Mouse (Mus musculus) gastrocnemius, adult 8-10 months (tissue): ENCODE data around the gene Csf2ra. TPM values are rescaled to one million over a fixed set of nuclear protein-coding genes. Genes with fewer than 3 reads are reported as not detected.
"Not testable (repeated sequence)": the region's sequence is repeated elsewhere in the genome, so short reads cannot be mapped to it uniquely, and the experiment has no call there.

ENCODE experiments used
- DNase-seq, 2 experiments: peaks; one replicate each; pipeline ENCODE4 v3.0.0; 2022; ENCODE audit warnings: low spot score in 2 of 2
- total RNA-seq, 4 experiments: library from RNA; stranded (reverse); gene quantifications; 2 replicates each; pipeline ENCODE4 v1.2.4; 2022

Csf2ra gene
- 1 to 10 TPM; 1.1 to 2.2 (median 1.4) TPM for total RNA-seq

DNA sequence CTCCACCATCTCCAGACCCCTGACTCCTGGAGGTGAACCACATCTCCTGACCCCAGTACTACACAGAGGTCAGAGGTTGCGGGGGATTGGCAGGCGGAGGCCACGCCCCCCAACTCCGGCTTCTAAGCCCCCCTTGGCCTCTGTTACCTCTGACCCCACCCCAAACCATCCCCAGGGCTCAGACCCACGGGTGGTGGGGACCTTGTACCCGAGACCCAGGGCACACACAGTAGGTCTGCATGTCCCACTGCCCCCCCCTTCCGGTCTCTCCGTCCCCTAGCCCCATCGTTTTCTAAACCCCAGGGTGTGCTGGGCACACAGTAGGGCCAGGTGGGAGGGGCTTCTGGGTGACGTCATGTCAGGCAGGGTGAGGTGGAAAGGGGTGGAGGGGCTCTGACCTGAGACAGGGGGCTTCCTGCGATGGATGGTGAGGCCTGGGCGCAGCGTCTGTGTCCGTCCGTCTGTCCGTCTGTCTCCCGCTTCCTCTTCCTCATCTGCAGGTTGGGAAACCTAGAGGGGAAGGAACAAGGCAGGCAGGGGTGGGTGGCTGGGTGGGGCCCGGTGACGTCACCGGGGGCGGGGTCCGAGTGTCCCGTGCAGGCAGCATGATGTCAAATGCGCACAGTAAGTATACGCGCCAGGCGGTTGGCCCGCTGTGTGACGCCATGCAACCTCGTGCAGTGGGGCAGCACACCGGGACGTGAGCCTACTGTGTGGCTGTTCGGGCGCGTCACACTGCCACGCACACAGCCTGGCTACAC lies at the start of gene Csf2ra:
Gene Csf2ra (minus strand): TSS at position 489 of the 761 bp plus-strand sequence.
- DNase-seq: no peak

DNA sequence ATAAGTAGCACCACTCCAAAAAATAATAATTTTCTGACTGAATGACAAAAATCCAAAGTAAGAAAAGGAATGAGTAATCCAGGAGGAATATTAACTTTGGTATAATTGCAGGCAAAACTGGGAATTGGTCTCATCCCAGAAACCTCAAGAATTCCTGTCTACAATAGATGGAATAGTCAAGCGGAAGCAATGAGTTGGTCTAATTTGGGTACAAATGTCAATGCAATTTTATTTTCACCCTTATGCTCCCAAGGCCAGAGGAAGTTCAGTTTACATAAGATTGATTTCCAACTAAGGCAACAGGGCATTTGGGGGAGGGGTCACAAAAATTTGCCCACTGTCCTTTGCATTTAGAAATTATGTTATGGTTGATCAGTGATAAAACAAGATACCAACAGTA lies 47.2 kb upstream of the Csf2ra start:
- DNase-seq: no peak

DNA sequence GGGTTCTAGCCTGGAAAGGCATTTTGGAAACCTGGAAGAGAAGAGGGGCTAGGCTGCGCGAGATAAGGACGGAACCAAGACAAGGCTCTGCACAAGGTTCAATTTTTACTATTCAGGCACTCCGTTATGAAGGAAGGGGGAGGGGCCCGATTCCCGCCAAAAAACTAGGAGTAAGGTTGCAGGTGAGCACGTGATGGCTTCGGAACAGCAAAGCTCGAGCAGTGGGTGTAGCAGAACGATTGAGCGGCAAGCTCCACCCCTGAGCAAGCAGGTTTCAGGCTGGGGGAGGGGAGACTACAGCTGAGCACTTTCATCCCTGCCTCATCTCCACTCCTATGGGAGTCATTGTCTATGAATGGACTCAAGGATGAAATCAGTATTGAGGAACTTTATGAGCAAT lies 40.9 kb upstream of the Csf2ra start:
- DNase-seq: not testable (repeated sequence)

DNA sequence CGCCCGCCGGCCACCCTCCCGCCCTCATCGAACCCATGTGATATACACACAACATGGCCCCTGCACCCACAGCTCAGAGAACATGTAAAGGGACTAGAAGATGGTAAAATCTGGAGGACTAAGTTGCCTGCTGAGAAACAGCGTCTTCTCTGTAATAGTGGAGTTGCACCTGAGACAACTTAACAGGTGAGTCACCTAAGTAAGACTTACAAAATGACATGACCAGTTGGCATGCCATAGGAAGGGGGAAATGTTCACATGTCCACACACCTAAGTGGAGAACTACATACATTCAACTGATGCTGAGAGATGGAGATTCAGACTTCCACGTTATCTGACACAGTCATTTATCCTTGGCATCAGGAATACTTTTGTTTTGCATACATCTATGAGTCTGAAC lies 38.9 kb upstream of the Csf2ra start:
- no peak for DNase-seq

DNA sequence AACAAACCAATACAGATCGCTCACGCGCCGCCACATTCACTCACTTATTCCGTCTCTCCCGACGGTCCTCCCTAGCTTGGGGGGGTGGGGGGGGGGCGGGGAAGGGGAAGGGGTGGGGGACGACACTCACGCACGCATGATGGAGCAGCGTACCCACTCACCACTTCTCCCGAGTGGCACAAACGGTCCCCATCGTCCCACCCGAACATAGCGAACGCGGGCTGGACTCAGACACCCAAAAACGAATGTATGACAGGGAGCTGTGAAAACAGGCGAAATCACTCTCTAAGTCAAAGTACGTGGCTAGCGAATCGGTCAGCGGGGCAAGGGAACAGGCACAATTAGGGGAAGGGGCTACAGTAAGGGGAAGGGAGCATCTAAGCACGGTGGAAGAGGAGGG lies 38.4 kb upstream of the Csf2ra start:
- DNase-seq: no peak

DNA sequence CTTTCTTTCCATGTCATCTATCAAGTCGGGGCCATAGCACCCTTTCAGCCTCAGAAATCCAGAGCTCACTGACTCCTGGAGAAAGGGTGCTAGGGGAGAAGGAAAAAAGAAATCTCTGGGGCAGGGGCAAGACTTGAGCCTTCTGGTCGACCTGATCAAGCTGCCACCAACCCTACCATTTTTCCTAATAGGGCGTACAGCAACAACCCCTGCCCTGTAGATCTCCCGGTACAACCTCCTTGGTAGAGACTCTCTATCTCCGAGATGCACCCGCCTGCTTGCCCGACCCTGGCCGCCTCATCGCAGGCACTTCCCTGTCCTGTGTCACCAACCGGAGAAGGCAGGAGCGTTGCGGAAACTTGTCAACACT lies 38.0 kb upstream of the Csf2ra start:
- no peak for DNase-seq

DNA sequence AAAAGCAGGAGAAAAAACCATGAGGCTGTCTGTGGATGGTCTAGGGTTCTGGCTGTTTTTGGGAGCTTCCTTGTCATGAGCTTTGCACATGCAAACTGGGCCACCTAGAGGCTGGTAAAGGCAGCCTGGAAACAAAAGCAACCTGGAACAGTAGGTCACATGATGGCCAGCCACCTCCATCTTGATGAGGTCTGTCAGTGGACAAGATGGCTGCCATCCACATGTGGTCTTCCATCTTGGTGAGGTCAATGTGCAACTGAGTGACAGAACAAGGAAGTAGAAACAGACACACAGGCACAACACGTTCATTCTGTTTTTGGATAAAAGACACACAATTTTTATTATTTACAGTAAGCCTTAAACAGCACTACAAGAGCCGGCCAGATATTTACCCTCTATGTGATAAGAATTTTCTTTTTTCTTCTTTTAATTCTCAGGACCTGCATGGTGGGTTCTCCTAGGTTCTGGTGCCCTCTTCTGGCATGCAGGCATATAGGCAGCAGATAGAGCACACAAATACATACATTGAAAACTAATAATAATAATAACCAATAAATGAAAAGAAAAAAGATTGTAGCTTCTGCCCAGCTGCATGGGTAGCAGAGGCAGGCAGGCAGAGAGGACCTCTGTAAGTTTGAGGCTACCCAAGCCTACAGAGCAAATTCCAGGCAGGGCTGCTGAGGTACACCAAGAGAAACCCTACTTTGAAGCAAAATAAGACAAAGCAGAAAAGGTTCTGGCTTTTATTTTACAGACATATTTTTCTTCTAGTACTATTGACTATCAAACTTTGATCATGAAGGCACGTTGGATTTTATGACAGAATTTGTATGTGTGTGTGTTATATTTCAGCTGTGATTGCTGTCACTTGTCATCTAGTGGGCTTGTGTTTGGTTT lies 37.4 kb upstream of the Csf2ra start:
- DNase-seq: no peak

DNA sequence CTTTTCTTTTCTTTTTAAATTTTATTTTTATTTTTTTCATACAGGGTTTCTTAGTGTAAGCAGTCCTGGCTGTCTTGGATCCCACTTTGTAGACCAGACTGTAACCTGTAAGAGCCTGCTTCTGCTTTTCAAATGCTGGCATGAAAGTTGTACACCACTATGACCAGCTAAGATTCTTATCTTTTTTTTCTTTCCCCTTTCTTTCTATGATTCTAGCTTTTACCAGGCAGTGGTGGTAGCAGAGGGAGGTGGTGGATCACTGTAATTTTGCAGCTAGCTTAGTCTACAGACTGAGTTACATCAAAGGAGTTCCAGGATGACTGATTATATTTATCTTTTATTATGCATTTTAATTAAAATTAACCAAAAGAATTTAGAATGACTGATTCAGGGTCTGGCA lies 36.7 kb upstream of the Csf2ra start:
- DNase-seq: no peak

DNA sequence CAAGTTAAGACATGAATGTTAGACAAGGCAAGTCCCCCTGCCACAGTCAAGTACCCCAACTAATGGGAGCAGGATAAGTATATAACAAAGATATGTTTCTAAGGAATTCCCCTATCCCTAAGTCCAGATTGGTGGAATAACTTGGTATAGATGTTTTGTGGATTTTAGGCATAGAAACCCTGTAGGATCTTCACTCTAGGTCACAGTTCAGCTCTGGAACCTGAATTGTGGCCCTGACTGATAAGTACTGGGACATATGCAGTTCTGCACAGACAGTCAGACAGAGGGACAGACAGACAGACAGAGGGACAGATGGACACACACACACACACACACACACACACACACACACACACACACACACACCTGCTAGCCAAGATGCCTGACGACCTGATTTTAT lies 36.0 kb upstream of the Csf2ra start:
- DNase-seq: no peak

DNA sequence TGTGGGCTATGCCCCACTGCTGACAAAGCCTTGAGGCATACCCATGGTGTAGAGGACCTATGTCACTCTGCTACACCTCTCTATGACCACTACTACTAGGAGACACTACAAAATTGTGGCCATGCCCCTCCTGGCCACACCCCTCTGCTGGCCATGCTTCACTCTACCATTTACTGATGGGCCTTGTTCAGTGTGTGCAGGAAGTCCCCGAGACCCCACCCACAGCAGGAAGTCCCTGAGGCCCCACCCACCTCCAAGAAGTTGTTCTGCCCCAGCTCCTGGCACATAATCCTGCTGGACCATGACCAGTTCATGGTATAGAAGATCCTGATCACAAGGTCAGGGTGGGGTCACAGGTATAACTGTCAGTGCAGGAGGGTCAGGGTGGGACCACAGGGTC lies 33.0 kb upstream of the Csf2ra start:
- DNase-seq: no peak

DNA sequence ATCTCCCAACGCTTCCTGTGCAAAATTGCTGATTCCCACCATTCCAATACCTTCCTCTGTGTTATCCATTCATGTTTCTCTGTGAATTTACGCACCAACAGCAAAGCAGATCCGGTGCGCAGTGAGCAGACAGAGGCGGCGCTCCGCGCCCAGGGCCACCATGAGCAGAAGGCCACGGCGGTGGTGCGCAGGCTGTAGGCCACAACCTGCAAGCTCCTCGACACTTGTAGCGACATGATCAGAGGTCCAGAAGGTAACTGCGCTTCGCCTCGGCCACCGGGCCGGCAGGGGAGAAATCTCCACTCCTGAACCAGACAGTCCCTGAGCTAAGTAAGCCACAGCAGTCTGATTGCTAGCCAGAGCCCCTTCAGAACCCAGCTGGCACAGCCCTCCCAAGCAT lies 29.5 kb upstream of the Csf2ra start:
- no peak for DNase-seq

DNA sequence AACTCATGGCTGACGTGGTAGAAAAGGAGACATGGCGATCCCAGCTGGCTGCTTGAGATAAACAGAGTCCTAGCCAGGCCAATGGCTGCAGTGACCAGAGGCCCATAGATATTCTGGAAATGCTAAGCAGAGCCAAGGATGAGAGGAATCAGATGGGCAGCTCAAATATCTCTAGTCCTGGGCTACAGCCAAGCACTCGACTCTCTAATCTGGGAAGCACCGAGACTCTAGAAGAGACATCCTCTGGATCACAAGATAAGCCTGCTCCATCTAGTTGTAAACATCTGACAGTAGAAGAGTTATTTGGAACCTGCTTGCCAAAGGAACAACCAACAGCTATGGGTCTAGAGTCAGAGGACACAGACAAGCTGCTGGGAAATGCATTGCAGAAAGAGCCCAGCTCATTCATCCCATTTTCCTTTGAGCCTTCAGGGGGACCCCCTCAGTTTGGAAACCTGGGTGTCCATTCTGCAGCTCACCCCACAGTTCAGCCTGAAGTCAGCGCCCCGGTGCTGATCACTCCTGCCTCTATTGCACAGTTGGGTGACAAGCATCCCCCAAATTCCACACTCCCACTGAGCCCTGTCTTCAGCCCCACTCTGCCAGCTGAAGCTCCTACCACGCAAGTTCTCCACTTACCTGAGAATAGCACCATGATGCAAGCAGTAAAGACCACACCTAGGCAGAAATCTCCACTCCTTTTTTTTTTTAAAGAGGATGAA lies 28.1 kb upstream of the Csf2ra start:
- no peak for DNase-seq

DNA sequence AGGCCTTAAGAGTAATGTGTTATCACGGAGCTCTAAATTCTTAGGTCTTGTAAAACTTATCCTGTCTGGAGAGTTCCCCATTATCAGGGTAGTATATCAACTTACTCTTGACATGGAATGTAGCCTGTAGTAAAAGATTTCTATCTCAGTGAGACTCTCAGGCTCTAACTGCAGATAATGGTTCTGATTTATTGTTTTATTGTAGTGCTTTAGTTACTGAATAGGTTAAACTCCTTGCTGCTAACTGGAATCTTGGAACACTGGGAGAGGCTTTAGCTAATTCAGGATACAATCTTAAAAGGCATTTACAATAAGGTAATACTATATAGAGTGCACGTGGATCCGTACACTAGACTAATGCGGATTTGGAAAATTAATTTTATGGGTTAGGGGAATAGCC lies 19.1 kb upstream of the Csf2ra start:
- DNase-seq: not testable (repeated sequence)

DNA sequence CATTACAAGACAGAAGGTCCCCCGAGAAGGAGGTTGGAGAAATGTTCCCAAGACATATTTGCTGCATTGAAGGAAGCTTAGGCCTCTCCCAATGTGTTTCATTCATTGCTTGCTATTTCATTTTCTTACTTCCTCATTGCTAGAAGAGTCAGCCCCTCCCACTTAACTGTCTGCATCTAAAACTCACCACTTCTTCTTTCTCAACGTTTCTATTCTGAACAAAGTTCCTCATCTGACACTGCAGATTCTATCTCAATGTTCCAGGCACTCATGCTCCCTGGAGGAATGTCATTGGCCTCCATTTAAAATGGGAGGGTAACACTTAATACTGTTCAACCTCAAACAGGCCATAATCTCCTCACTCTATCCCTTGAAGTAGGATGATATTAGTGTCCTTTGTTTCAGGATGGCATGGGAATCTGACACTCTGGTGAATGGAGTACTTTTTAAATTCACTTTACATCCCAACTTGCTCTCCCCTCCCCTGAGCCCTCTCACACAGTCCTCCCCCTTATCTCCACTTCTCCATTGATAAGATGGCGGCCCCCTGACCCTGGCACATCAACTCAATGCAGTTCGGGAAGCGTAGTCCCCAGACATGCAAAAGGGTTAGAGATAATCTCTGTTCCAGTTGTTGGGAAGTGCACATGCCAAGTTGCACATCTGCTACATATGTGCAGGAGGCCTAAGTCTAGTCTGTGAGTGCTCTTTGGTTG lies 16.6 kb upstream of the Csf2ra start:
- no peak for DNase-seq

DNA sequence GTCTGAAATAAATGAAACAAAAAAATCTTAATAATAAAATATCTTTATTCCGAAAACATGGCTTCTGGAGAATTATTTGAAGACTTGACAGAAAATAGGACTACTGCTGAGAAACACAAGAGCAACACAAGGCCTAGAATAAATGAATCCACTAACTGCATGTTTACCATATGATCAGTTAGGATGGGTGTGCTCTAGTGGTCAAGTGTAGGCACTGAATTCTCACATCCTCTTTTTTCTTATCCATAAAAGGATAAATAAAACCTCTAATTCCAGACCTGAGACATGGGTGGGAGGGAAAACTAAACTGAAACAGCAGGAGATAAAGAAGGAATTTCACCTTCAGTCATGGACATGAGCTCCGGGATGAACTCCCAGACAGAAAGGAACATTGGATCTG lies 9.7 kb upstream of the Csf2ra start:
- DNase-seq: no peak

DNA sequence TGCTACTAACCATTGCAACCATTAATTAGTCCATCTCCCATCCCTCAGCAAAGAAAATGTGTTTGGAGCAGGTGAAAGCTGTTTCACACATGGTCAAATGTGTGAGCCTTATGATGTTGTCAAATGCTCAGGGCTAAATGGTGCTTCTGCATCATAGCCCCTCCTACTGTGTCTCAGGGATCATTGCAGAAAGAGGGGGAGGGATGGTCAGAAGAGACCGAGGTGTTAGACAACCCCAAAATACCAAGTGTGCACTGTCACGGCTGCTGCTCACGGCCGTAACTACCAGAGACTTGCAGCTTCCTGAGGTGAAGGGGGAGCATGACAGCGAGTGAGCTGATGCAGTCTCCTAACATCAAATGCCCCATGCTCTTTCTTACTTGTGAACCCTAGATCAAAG lies 6.3 kb upstream of the Csf2ra start:
- no peak for DNase-seq

DNA sequence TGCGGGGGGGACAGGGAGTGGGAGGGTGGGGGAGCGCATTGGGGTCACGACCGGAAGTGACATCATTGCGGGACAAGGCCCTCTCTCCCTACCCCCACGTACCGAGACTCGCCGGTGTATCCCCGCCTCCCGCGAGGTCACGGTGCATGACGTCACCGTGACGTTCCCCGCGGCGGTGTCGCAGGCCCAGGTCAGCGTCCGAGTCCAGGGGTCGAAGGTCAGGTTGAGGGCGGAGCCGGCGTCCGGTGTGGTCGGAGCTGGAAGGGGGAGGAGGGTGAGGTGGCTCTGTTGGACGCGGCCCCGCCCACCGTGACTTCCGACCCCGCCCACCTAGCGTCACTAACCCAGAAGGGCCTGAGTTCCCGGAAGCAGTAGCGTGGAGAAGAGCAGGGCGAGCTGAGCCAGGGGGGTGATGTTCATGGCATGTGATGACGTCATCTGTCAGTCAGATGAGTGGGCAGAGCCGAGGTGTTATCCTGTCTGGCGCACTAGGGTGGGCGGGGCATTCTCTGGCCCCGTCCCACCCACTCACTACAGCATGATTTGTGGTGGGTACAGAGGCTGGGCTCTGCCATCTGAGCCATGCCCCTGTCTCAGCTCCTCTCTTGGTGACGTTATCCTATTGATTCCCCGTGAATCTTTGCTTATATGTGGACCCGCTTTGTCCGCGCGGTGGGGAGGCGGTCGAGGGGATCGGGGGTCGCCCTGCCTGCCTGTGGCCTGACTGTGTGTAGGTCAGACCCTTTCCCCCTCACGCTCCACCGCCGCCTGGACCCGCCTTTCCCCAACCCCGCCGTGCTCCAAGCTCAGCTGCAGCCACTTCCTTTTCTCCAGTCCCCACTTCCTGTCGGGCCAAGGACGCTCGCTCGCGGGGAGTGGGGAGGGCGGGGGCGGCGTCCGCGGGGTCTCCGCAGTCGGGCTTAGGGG lies 1.0 kb downstream of the Csf2ra start:
- DNase-seq: peak; percentile 43 to 58

DNA sequence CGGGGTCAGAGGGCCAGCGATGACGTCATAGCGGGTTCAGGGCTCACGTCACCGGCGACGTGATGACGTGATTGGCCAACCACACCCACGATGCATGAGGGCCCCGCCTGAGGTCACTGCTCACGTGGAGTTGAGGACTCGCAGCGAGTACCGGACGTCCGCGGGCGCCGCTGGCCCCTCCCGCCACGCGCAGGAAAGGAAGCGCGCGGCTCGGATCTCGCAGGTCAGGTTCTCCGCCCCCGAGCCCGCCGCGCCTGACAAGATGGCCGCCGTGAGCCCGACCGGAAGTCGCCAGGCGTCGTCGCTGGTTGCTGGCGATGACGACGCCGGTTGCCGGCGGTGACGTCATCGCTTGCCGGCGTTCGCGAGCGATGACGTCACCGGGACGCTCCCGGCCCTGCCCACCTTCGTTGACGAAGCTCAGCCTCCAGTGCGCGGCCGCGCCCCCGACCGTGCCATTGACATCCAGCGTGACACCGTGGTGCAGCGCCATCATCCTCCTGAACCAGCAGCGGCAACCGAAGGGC lies 1.8 kb downstream of the Csf2ra start:
- DNase-seq: peak in 1 of 2 experiments; percentile 8

DNA sequence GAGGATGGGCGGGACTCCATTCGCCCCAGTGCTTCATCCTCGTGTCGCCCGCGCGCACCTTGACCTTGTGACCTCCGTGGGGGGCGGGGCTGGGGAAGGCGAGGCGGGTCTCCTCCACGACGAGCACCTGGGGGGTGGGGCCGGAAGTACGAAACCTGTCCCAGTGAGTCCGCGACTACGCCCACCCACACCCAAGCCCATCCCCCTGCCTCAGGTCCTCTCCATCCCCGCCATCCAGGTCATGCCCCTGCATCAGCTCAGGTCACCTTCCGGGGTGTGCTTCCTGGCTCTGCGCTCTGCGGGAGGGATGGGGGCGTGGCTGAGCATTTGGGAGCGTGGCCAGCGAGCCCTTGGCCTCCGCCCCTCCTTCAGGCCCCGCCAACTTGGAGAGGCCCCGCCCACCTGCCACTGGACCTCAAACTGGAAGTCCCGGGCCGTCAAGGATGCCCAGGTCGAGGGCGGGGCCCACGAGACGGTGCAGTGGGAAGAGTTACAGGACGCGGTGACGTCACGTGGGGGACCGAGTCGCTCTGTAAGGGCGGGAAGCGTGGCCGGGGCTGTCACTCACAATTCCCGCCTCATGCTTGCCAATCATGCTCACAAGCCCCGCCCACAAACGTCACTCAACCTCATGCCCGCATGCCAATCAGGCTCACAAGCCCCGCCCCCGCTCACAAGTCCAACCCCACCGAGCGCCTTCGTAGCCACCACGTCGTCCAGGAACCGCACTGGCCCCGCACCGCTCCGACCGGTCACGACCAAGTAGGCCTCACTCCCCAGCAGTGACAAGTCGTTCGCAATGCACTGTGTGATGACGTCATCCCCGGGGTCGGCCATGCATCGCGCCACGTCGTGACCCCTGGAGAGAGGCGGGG lies 2.5 kb downstream of the Csf2ra start:
- peak; percentile 9 to 13 for DNase-seq
